Mouse (Mus musculus): ENCODE measurements around the gene Smyd4.

GRCm38 (mm10) chr11:75420037-75420436 is 71.8 kb downstream of the Smyd4 start:
- TF ChIP-seq CTCF (IDR thresholded peaks at IDR 0.05; ENCODE audit: low read depth): no peak
- no peak for TF ChIP-seq EP300 (IDR thresholded peaks at IDR 0.05; ENCODE audit: low read depth)
